Mouse (Mus musculus) NIH3T3 (cell line): ENCODE results near the gene Adgrl4.

Experiments used
- DNase-seq: peaks from one replicate; pipeline ENCODE4 v3.0.0-alpha.2; 2012; ENCODE audit warnings: low read depth

Gene Adgrl4

DNA sequence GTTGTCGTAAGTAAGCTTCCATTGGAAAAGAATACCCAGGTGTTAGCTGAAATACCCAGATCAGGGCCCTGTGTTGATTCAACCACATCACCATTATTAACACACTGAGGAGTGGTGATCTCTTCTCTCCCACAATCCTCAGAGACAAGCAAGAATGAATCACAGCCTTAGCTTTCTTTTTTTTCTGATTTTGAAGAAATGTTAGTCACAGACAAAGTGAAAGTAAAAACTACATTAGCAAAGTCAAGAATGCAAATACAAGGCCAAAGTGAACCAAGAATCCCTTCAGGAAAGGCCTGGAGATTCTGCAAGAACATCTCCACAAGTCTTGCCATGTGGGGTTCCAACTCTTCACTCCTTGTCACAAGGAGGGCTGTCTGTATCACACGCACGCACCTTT lies 67.9 kb downstream of the Adgrl4 start:
- peak; percentile 62 for DNase-seq

DNA sequence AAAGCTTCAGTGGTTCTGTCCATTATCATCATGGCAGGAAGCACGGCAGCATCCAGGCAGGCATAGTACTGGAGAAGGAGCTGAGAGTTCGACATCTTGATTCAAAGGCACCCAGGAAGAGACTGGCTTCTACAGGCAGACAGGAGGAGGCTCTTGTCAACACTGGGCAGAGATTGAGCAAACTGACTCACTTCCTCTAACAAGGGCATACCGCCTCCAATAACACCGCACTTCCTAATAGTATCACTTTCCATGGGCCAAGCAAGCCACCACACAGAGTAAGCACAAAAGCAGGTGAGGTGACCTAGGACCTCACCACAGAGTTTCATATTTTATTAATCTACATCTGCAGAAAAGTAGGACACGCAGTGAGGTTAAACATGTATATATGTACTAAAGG lies 73.5 kb downstream of the Adgrl4 start:
- DNase-seq = no peak

DNA sequence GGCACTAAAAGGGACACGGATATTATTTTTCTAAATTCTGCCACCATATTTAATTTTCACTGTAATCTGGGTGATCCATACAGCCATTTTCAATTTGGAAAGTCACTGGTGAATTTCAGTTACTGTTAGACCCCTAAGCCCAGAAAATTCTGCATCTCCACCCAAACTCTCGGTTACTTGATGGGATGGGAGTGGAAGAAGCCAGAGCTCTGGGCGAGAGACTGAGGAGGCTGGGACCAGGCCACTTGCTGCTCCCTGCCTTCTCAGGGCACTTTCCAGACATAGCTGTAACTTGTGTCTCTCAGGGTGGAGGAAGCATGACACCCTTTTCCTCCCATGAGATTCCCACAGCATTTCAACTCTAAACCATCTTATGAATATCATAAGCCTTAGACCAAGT lies 109.5 kb downstream of the Adgrl4 start:
- no peak for DNase-seq

DNA sequence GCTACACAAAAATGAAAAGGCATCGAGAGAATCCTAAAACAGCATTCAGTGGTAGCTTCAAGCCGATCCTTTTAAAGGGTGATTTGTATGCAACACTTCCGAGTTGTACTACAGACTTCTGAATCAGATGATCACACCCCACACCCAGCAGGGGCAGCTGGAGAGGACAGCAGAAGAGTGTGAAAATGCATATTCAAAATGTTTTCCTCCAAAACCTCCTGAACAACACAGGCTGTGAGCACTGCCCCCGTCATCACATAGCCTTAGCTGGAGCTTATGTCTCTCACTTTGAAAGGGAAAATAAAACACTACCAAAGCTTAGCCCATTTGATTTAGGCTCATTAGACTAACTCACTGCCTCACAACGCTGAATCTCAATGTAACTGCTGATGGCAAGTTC lies 113.3 kb downstream of the Adgrl4 start:
- no peak for DNase-seq

DNA sequence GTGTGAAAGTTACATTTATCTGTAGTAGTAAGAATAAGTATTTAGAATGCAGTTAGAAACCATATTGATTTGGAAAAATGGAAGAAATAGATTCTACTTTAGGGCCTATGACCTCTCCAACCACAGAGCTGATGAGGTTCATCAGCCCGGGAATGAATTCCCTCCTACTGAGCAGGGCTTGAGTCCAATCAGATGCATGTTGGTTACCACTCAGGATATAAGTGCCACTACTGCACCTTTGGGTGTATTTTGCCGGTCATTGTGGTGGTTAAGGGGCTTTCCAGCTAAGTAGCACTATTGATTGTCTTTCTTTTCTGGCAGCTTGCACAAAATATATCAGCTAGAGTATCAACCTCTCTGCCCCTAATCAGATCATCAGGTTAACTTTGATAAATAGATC lies 118.9 kb downstream of the Adgrl4 start:
- no peak for DNase-seq

DNA sequence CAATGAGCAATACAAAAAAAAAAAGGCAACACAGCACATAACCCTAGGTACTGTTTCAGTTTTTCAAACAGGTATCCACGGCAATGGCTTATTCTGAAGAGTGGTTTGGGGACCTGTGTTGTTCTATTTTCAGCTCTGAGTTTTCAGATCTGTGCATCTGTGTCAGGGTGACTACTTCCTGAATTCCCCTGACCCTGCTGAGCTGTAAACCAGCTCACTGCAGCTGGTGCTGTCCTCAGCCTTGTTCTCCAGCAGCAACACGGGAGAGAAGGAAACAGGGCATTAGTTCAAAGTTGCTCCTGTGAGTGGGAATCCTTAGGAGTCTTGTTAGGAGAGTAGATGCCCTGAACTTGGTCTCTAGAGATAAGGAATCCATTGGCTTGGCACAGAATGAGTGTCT lies 119.4 kb downstream of the Adgrl4 start:
- no peak for DNase-seq

DNA sequence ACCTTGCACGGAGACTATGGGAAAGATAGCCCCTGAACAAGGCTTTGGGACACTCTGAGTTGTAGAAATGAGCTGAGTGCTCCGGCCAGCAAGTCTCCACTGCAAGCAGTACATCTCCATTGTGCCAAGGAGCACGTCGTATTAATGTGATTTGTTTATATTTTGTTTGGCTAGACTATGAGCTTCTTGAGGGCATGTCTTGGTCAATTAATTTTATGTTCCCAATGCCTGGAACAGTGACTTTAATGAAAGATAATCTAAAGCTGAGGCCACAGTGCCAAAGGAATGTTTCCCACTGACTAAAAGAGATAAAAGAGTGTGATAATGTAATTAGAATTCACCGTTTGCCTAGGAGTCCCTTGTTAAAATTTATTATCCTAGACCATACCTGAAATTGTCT lies 119.9 kb downstream of the Adgrl4 start:
- peak; percentile 16 for DNase-seq

DNA sequence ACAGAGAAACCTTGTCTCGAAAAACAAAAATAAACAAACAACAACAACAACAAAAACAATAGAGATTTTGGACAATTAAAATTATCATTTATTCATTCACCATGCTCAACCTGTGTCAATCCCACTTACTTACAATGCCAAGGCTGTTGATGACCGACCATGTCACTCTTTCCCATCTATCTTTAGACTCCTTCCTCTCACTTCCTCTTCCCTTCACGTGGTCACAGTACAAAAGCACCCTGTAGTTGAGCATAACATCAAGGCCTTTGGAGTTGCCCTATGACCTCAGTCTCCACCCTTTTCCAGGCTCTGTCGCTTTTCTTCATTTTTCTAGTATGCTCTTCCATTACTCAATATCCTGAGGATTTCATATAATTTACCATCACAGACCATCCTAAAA lies 120.7 kb downstream of the Adgrl4 start:
- no peak for DNase-seq

DNA sequence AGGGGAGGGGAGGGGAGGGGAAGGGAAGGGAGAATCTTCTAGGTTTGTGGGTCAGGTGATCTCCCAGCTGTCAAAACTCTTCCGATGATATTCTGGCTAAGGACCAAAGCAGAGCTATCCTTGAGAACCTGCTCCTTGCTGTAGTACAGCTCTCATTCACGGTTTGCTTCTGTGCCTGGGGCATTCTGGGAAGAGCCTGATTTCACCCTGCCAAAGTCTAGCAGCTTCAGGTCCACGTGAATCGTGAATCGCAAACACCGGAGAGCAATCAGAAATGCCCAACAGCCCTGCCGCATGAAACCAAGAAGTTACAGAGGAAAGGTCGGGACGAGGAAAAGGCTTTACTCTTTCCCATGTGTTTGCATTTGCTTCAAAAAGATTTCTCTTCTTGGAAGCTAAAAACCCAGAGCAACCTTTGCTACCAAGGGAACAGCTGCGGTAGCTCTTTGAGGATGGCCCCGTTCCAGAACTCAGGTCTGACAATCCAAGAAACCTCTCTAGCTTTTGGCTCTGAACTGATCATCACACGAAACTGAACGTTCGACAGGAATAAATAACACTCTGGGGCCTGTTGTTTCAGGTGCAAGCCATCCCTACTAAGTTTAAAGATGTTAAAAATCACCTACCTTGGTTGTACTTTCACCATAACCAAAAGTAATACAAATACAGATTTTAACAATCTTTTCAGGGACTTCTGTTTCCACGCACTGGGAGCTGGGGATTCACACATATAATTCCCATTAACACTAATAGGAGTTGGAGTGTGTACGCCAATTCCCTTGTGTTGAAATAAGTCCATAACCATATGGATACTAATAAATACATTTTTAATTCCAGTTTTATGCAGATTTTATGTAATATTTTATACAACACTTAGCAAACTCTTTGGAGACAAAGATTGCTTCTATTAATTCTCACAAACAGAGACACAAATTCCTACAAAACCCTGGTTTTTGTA lies 128.3 kb downstream of the Adgrl4 start:
- DNase-seq = no peak

DNA sequence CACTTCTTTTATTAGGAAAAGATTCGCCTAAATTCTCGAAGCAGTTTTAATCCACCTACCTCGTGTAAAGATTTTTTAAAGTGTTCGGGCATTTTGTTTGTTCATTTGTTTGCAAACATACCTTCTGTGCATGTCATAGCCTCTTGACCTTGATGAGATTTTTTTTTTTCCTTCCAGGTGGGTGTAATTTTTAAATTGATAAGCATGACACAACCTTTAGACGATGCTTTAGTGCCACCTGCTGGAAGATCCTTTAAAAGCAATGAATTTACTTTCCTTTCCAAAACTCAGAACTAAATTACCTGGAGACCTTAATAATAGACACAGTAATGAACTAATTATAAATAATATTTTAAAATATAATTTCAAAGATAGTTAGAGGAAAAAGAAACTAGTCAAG lies 128.9 kb downstream of the Adgrl4 start:
- peak; percentile 79 for DNase-seq

DNA sequence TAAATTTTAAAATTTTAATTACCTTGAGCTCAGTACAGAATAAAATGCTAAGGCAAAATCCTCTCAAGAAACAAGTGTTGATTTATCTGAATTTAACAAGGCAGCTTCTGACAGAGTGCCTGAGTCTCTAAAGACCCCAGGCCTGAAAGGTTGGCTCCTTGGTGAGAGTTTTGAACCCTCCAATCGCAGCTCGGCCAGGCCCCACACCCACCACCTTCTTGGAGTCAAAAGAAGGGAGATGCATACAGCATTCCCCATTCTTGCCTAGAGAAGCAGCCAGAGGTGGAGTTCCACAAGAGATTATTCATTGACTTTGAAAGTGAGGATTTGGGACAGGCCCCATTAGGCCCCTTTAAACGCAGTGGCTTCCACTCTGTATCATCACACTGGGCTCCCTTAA lies 129.9 kb downstream of the Adgrl4 start:
- DNase-seq = no peak

DNA sequence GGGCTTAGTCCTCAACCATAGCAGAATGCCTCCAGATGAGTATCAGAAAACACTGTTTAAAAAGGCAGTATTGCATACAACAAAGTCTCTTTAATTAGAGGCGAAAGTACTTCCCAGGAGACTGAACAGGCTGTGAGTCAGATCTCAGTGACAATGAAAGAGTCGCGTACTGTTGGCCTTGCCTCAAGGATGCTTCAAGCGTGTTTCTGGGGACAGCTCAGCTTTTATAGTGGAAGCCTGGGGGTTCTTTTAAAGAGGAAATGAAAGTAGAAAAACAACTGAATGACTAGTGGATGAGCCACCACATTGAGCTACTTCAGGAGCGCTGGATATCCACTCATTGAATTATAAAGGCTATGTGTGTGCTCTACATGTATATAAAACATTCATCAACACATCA lies 134.4 kb downstream of the Adgrl4 start:
- DNase-seq = no peak

DNA sequence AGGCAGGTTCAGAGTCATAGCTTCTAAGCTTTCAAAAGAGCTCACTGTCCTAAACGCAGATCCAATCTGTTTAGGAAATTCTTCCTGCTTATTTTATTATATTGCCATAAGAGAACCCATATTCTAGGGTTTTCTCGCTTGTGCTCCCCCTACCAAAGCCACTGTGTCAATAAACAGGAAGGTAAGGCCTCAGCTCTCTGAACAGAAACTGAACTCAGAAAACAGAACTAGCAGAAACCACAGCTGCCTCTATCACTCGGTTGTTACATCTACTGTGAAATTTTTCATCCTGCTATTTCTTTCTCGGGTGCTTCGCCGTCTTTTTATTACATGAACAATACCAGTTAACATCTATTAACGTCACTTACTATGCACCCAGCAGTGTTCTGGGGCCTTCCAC lies 137.6 kb downstream of the Adgrl4 start:
- DNase-seq = no peak

DNA sequence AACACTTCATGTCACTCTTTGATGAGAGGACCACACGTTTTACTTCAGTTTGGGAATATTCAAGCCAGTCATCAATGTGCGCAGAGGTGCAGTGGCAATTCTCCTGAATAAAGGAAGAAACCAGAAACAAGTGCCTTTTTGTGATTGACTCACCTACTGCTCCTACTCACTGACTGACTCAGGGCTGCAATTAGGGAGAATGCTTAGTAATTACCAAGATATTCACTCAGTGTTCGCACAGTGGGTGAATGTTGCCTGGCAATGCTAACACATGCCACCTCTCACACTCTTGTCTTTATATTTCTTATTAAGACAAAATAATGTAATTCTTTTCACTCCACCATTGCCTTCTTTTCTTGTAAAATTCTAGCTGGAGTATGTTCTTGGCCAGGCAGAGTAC lies 138.5 kb downstream of the Adgrl4 start:
- DNase-seq = no peak

DNA sequence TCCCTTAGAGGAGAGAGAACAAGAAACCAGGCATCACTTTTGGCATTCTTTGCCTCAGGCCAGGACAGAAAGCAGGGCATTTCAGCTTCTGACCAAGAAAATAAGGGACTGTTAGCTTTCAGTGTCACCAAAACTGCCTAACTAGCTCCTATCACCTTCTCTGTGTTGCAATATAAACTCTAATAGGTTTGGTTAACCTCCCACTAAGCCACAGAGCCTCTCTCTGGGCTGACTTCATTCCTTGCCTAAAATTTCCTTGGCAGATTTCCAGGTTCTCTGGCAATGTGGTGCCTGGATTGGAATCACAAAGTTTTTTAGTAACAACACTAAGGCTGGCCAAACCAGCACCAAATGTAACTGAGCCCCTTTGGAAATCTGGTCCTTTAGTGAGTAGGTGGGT lies 154.2 kb downstream of the Adgrl4 start:
- DNase-seq = peak; percentile 72
